Mouse (Mus musculus): ENCODE results near the gene Recql.

Gene Recql

DNA sequence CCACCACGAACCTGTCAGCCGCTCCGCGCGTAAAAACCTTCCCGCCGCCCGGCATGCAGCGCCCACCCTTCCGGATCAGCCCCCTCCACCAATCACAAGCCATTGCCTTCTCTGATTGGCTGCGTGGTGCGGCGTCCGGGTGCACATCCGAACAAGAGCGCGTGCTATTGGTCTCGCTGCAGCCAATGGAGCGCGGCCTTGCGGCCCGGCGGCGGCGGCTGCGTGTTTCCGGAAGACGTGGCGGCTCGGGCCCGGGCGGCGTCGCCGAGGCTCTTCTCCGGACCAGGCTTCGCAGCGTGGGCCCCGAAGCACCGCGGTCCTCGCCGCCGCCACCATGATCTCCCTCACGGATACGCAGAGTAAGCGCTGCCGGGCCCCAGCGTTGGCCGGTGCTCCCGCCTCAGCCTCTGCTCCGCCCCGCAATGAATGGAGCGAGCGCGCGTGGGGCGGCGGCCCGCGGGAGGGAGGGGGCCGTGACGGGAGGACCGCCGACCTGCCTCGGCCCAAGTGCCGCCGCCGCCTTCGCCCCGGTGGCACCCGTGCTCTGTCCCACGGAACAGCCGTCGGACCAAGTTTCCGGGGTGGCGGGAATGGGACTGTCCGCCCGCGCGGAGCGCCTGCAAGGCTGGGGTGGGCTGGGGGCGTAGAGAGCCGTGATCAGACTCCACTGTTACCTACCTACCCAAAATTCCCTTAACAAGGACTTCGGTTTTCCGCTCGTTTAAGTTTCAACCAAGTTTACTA lies at the start of gene Recql, which contains the start of gene Golt1b:
TSS of gene Recql (minus strand) at position 77 of the 744 bp plus-strand sequence.
TSS of gene Golt1b (plus strand) at position 211 of the 744 bp plus-strand sequence.
- peak; percentile 99 for DNase-seq

GRCm38 (mm10) chr6:142429072-142429471 lies 42.2 kb upstream of the Recql start:
- DNase-seq, result no peak

- no peak for DNase-seq
Observed at GRCm38 (mm10) chr6:142424976-142425375, 38.1 kb upstream of the Recql start.

DNA sequence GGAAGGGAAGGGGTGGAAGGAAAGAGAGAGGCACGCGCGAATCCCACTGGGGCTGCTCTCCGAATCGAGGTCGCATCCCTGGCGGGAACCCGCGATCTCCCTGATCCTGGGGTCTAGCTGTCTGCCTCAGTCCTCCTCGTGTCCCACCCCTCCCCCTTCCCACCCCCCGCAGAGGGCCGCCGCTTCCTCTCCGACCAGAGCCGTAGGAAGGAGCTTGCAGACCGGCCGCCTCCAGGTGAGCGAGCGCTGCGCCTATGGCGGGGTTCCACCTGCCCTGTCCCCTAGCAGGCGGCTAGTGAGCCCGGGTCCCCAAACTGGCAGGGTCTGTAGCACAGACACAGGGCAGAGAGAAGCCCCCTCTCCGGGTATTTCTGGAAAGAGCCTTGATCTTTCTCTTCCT lies 27.7 kb upstream of the Recql start:
- DNase-seq, result no peak

- DNase-seq, result no peak
Observed at GRCm38 (mm10) chr6:142413845-142414244, 27.0 kb upstream of the Recql start.

DNA sequence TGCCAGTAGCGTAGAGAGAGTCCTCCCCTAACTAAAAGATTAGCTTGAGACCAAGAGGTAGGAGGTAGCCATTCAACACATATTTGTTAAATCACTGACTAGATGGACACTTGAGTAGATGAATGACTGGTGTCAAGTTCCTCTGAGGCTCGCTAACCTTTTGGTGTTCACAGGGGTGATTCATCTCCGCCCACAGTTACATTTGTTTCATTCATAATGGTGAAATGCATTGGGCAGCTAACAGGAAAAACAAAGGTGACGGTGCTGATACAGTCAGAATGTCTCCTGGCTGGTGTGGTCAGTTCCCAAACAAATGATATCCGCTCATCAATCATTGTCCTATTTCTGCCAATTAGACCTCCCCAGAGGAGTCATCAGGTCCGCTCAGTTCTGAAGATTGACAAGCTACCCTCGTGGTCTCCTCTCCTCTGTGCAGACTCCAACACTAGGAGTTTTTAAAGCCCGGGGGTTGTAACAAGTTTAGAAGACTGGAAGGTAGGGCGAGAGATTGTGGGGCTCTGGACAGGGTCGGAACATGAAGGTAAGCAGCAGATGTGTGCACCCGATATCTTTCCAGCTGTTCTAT lies 26.1 kb upstream of the Recql start, which contains the start of gene Spx:
TSS of gene Spx (plus strand) at position 536 of the 586 bp plus-strand sequence.
- no peak for DNase-seq

DNA sequence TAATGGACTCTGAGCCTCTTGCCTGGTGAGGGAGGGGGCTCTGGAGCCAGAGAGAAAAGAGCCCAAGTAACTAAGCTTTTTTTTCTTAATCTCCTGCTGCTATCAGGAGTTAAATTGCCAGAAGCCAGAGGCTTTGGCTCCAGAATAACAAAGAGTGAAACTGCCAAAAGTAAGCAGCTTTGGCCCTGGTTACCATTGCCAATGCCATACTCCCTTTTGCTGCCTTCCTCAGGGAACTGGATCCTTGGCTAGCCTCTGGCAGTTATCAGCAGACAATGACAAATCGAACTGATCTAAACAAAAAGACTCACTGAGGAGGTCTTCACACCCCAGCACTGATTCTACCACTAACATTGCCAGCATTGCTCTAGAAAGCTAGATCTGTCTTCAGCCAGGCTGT lies 24.3 kb upstream of the Recql start:
- no peak for DNase-seq

- no peak for DNase-seq
Observed at GRCm38 (mm10) chr6:142395756-142396155, 8.9 kb upstream of the Recql start.

- peak; percentile 18 to 45 for DNase-seq
Observed at GRCm38 (mm10) chr6:142394669-142395068, 7.8 kb upstream of the Recql start.

- no peak for DNase-seq
Observed at GRCm38 (mm10) chr6:142392312-142392711, 5.4 kb upstream of the Recql start.

GRCm38 (mm10) chr6:142389101-142389500 lies 2.2 kb upstream of the Recql start:
- DNase-seq, result no peak

- DNase-seq, result no peak
Observed at GRCm38 (mm10) chr6:142387755-142388271, 926 bp upstream of the Recql start.

GRCm38 (mm10) chr6:142386285-142387010 lies 439 bp downstream of the Recql start:
- DNase-seq, result no peak

DNA sequence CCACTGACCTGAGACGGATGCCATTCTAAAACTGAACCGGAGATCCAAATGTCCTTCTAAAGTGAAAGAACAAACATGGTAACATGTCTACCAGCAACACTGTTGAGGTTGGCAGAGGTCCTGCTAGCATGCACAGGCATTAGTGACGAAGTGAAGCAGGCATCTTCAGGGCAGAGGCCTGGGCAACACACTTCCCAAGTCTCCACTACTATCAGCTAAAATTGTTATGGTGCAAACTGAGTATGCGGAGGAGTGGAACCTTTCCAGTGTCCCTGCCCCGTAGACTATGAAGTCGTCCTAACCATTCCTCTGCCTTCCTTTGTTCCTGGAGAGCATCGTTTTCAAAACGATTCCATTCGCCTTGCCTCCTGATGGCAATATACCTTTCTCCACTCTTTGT lies 2.4 kb downstream of the Recql start:
- no peak for DNase-seq

GRCm38 (mm10) chr6:142381615-142382014 lies 5.3 kb downstream of the Recql start:
- no peak for DNase-seq

DNA sequence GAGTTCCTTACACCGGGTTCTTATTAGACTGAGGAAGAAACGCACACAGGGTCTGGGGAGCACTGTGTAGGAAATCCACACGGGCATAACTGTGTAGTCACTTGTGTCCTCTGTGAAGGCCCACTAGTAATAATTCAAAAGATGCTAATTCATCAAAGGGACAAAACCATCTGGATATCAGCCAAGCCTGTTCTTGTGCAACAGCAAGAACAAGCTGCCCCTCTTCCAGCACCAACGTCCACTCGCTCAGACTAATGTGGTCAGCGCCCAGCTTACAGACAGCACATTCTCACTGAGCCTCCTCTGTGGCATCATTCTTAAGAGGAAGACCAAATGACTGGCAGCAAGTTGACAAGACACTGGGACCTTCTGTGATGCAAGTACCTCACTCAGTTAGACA lies 6.9 kb downstream of the Recql start:
- no peak for DNase-seq

DNA sequence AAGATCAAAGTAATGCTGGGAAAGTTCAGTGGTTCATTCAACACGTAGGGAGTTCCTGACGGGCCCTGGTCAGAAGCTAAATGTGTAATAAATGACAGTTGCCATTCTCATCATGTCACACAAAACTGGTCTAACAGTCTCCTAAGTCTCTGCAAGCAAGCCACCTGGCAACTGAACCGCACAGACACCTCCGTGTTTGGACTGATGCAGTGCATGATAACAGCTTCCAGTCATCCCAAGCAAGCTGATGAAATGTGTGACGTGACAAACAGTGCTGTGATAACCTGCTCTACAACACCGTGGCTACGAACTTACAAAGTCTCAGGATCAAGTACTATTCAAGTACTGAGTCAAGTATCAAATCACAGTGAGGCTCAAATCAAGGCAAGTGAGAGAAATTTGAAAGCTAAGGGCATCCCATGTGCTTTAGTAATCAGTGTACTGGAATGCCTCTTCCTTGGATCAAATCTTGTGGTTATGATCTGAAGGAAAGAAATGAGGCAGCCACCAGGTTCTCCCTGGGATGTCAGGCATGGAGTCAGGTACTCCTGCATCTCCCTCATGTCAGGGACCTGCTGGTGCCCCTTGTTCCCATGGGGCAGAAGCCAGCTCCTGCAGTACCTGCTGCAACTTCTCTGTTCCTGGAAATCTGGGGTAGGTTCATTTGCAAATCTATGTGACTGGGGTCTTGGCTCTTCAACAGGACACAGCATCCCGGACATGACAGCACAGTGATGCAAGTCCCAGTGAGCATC lies 8.1 kb downstream of the Recql start:
- DNase-seq, result no peak

GRCm38 (mm10) chr6:142377081-142377480 lies 9.8 kb downstream of the Recql start:
- no peak for DNase-seq

- DNase-seq, result no peak
Observed at GRCm38 (mm10) chr6:142369568-142369967, 17.3 kb downstream of the Recql start.

DNA sequence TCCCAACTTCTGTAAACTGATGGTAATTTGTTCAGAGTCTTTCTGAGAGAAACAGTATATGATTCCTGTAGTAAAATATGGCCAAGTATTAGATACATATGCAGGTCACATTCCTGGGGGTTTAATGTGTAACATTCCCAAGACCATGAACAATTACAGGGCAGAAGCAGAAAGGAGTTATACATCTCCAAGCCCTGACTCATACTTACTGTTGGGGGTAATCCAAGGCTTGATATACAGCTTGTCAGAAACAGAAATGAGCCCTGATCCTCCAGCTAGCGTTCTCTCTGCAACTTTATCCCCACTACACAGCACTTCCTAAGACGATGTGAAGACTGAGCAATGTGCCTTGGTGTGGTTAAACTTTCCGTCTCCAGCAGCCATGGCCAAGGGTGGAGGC lies 19.3 kb downstream of the Recql start:
- no peak for DNase-seq

DNA sequence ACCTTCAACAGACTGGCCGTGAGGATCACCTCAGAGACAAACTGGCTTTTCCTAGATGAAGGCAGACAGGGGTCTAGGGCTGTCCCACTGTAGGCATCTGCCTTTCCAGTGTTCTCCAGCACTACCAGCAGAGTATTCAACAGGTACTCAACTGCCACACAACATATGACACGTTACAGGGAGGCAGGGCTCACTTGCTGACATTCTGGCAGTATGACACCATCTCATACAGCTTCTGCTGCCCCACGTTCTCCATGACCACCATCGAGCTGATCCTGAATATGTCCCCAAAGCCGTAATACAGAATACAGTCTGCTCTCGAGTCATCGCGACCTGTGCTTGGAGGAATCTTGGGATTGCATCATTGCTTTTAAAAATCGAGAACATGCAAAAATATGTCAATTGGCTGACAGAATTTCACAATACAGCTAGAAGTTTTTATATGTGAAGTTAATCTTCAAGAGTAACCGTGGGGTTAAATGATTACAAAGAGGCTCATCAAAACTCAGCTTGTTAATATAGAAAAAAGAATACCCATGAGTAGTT lies 20.3 kb downstream of the Recql start:
- DNase-seq, result no peak

DNA sequence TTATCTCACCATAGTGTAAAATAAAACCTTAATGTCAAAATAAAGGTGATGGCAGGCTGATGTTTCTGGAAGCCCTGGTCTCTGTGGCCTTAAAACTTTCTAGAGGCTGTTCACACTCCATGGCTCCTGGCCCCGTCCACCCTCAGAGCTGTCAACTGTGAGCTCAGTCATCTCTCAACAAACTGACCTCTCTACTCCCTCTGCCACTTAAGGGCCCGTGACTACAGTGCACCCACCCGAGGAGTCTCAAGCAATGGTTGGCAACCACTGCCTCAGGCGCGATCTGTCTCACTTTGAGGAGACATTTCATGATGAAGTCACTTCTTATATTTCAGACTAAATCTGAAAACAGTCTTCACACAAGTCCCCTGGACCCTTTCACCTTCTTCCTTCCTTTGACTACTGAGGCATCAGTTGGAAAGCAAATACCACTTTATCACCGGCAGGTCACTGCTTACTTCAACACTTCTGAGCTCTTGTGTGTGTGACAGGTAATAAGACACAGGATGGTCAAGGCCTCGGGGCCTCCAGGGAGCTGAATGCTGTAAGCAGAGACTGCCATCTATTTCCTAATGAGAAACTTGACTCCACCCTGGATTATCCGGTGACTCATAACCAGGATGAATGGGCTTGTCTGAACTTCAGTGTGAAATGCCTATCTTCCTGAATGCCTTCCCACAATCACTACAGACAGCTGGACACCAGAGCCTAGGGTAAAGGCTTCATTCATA lies 21.0 kb downstream of the Recql start:
- DNase-seq, result no peak

Measured in cerebellum, postnatal 25 days (tissue).